Mouse (Mus musculus): ENCODE results near the gene Drap1. TPM values are rescaled to one million over a fixed set of nuclear protein-coding genes. Genes with fewer than 3 reads are reported as not detected.

Drap1 gene
- polyA plus RNA-seq, 1 experiment from 2014 or later = 211 TPM

DNA sequence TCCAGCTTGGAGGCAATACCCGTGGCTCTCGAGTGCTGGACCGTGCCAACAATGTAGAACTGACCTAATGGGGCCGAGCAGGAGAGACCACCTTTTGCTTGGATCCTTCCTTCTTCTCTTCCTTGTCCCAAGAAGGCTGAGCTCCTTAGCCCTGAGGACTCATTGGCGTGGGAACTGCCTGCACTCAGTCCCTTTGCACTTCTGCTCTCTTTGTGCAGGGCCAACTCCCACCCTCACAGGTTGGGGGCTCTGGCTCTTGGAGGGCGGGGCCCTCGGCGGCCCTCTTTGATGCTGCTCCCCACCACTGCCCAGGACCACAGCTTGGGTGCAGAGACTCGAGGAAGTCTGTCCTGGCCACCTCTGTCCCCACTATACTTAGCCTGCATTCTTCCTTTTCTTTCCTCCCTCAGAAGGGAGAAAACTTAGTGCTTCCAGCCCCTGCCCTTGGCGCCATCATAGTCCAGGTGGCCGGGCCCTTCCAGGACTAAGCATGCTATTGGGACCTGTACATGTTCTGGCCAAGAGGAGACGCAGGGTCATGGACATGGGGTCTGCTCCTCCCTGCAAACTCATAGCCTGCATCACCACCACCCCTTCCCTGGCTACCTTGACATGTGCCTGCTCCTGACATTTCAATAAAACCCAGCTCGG lies 2.0 kb upstream of the Drap1 start:
- Histone ChIP-seq H3K9me3 (ENCODE audit: control insufficient read depth, low read length) (no peaks in the 10 kb centered on the region), H3K9ac (ENCODE audit: low read depth, low read length) (no peak overlapping the region), H3K27ac (ENCODE audit: low read depth, low read length) (0 out of 2 replicates have a peak overlapping the region, but pooled peaks have one; percentile 36), H3K36me3 (ENCODE audit: control insufficient read depth, insufficient read depth, low read length) (peaks cover 2% of the 10 kb centered on the region; the same call in 1 of the 2 replicates), H3K27me3 (ENCODE audit: control insufficient read depth, insufficient read depth, low read length) (no peaks in the 10 kb centered on the region), H3K4me2 (replicated peaks; ENCODE audit: low read depth, low read length) (0 out of 2 replicates have a peak overlapping the region, but pooled peaks have one; percentile 21), H3K4me3 (ENCODE audit: low read depth, low read length) (0 out of 2 replicates have a peak overlapping the region, but pooled peaks have one; percentile 85), H3K4me1 (replicated peaks; ENCODE audit: control insufficient read depth, insufficient read depth, low read length) (peaks cover 17% of the 10 kb centered on the region)
- 93% methylated on average over 13 of the region's 13 CpGs for WGBS
- ATAC-seq (ENCODE audit: low FRiP score) (no peak), DNase-seq (ENCODE audit: low spot score) (no peak)

DNA sequence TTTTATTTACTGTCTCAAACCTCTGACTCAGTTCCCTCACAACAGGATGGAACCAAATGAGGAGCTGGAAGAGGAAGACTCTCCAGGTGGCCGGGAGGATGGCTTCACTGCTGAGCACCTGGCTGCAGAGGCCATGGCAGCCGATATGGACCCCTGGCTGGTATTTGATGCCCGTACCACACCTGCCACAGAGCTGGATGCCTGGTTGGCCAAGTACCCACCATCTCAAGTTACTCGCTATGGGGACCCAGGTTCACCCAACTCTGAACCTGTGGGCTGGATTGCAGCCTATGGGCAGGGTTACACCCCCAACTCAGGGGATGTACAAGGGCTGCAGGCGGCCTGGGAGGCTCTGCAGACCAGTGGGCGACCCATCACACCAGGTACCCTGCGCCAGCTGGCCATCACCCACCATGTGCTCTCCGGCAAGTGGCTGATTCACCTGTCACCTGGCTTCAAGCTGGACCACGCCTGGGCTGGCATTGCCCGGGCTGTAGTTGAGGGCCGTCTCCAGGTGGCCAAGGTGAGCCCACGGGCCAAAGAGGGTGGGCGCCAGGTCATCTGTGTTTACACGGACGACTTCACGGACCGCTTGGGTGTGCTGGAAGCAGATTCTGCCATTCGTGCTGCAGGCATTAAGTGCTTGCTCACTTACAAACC lies 1.3 kb upstream of the Drap1 start:
- Histone ChIP-seq H3K9me3 (ENCODE audit: control insufficient read depth, low read length) (no peaks in the 10 kb centered on the region), H3K4me3 (ENCODE audit: low read depth, low read length) (peak overlapping the region; percentile 85), H3K9ac (ENCODE audit: low read depth, low read length) (peak overlapping the region; percentile 87), H3K27me3 (ENCODE audit: control insufficient read depth, insufficient read depth, low read length) (no peaks in the 10 kb centered on the region), H3K4me2 (replicated peaks; ENCODE audit: low read depth, low read length) (peak overlapping the region; percentile 77), H3K36me3 (ENCODE audit: control insufficient read depth, insufficient read depth, low read length) (peaks cover 4% of the 10 kb centered on the region; the same call in 1 of the 2 replicates), H3K27ac (ENCODE audit: low read depth, low read length) (no peak overlapping the region), H3K4me1 (replicated peaks; ENCODE audit: control insufficient read depth, insufficient read depth, low read length) (peaks cover 17% of the 10 kb centered on the region)
- DNase-seq (ENCODE audit: low spot score) (no peak), ATAC-seq (ENCODE audit: low FRiP score) (no peak)
- 92% methylated on average over 18 of the region's 18 CpGs for whole genome bisulfite sequencing

DNA sequence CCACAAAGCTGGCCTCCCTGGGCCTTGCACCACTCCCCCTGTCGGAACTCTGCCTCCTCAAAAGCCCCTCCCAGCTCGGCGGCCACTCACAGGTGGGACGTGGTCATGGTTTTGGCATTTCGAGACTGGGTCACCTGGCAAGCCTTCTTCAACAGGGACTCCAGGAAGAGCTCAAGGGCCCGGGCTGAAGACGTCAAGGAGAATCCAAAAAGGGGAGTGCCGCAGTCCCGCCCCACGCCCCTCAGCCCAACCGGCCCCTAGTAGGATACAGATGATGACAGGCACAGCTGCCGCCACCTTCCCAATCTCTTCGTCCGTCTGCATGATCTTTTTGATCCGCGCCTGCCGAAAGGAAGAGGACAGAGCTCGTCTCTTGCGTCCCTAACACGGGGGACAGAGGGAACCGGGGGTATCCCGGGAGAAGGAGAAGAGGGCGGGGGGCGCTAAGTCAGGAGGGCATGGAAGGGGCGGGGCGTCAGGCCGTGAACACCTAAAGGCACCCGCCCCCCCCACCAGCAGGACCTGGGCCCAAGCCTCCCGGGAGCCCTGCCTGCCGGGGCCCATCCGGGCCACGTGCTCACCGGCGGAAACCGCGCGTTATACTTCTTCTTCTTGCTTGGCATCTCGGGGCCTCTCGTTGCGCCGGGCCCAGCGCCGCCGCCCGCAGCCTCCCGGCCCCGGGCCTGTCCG lies 542 bp downstream of the Drap1 start:
- peak overlapping the region; percentile 86 for H3K27ac ChIP-seq (ENCODE audit: low read depth, low read length)
- peak overlapping the region; percentile 85 for H3K4me3 ChIP-seq (ENCODE audit: low read depth, low read length)
- peaks cover 5% of the 10 kb centered on the region; the same call in 1 of the 2 replicates for H3K36me3 ChIP-seq (ENCODE audit: control insufficient read depth, insufficient read depth, low read length)
- DNase-seq (ENCODE audit: low spot score) (peak; percentile 78), ATAC-seq (ENCODE audit: low FRiP score) (peak; percentile 76)
- no peaks in the 10 kb centered on the region for H3K9me3 ChIP-seq (ENCODE audit: control insufficient read depth, low read length)
- H3K4me1 ChIP-seq (replicated peaks; ENCODE audit: control insufficient read depth, insufficient read depth, low read length) = peaks cover 17% of the 10 kb centered on the region
- peak overlapping the region; percentile 85 for H3K4me2 ChIP-seq (replicated peaks; ENCODE audit: low read depth, low read length)
- H3K9ac ChIP-seq (ENCODE audit: low read depth, low read length) = peak overlapping the region; percentile 73
- under 1% methylated on average over 33 of the region's 48 CpGs for WGBS
- no peaks in the 10 kb centered on the region for H3K27me3 ChIP-seq (ENCODE audit: control insufficient read depth, insufficient read depth, low read length)

DNA sequence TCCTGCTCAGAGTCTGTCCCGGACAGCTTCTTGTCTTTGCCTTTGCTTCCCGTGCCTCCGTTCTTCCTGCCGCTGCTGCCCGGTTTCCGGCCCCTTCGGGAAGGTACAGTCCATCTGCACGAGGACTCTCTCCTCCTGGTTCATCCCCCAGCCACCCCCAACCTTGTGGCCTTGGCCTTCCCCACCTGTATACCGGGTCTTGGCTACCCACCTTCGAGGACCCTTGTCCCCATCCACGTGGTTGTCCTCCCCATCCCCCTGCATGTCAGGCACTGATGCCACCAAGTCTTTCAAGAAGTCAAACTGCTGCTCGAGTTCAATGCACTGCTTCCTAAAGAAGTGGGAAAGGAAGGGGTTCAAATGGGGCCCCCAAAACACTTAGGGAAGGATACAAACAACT lies 1.2 kb downstream of the Drap1 start:
- H3K4me3 ChIP-seq (ENCODE audit: low read depth, low read length) = peak overlapping the region; percentile 85
- DNase-seq (ENCODE audit: low spot score) (no peak), ATAC-seq (ENCODE audit: low FRiP score) (no peak)
- H3K4me2 ChIP-seq (replicated peaks; ENCODE audit: low read depth, low read length) = peak overlapping the region; percentile 85
- peaks cover 17% of the 10 kb centered on the region for H3K4me1 ChIP-seq (replicated peaks; ENCODE audit: control insufficient read depth, insufficient read depth, low read length)
- H3K27me3 ChIP-seq (ENCODE audit: control insufficient read depth, insufficient read depth, low read length) = no peaks in the 10 kb centered on the region
- peak overlapping the region; percentile 73; the same call in 1 of the 2 replicates for H3K9ac ChIP-seq (ENCODE audit: low read depth, low read length)
- peaks cover 5% of the 10 kb centered on the region; the same call in 1 of the 2 replicates for H3K36me3 ChIP-seq (ENCODE audit: control insufficient read depth, insufficient read depth, low read length)
- no peak overlapping the region for H3K27ac ChIP-seq (ENCODE audit: low read depth, low read length)
- WGBS = 69% methylated on average over 12 of the region's 12 CpGs
- H3K9me3 ChIP-seq (ENCODE audit: control insufficient read depth, low read length) = no peaks in the 10 kb centered on the region

DNA sequence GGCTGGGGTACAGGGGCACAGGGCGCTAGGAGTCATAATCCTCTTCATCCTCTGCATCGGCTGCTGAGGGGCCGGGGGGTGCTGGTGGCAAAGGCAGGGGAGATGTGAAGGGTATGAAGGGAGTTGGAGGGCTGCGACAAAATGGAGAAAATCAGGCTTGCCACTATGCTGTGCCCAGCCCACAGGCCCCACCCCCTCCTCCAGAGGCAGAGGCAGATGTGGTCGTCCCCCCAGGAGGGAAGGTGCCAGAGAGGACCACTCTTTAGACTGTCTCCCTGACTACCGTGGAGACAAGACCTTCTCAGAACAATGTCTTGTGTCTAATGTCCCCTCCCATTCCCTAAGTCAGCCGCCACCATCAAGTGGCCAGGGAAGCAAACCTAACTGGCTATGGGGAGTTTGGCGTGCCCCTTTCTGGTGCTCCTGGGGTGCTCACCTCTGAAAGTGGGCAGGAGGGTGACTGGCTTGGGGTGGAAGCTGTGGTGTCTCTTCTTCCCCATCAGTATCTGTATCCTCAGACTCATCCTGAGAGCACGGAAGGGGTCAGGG lies 1.8 kb downstream of the Drap1 start:
- DNase-seq (ENCODE audit: low spot score) = no peak
- whole genome bisulfite sequencing = 70% methylated on average over 9 of the region's 9 CpGs
- Histone ChIP-seq H3K4me3 (ENCODE audit: low read depth, low read length) (no peak overlapping the region), H3K27me3 (ENCODE audit: control insufficient read depth, insufficient read depth, low read length) (no peaks in the 10 kb centered on the region), H3K4me2 (replicated peaks; ENCODE audit: low read depth, low read length) (peak overlapping the region; percentile 85; the same call in 1 of the 2 replicates), H3K9me3 (ENCODE audit: control insufficient read depth, low read length) (no peaks in the 10 kb centered on the region), H3K4me1 (replicated peaks; ENCODE audit: control insufficient read depth, insufficient read depth, low read length) (peaks cover 17% of the 10 kb centered on the region), H3K9ac (ENCODE audit: low read depth, low read length) (no peak overlapping the region), H3K36me3 (ENCODE audit: control insufficient read depth, insufficient read depth, low read length) (peaks cover 5% of the 10 kb centered on the region; the same call in 1 of the 2 replicates), H3K27ac (ENCODE audit: low read depth, low read length) (no peak overlapping the region)
- no peak for ATAC-seq (ENCODE audit: low FRiP score)

DNA sequence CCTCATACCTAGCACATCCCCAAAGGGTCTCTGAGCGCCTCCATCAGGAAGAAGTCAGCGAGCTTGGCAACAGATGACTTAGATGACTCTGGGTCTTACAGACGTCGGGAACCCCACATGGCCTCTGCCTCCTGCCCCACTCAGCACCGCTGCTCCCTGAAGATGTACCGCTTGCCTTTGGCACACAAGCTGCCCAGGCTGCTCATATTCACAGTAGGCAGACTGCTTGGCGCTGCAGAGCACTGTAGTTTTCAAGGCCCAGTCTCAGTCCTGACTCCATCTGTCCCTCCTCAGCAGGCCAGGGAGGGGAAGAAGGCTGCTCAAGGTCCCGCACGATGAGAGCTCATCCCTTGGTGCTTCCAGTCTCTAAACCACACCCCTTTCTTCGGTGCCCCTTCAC lies 2.5 kb downstream of the Drap1 start:
- no peak for DNase-seq (ENCODE audit: low spot score)
- Histone ChIP-seq H3K27me3 (ENCODE audit: control insufficient read depth, insufficient read depth, low read length) (no peaks in the 10 kb centered on the region), H3K9ac (ENCODE audit: low read depth, low read length) (no peak overlapping the region), H3K27ac (ENCODE audit: low read depth, low read length) (no peak overlapping the region), H3K4me2 (replicated peaks; ENCODE audit: low read depth, low read length) (no peak overlapping the region), H3K4me1 (replicated peaks; ENCODE audit: control insufficient read depth, insufficient read depth, low read length) (peaks cover 17% of the 10 kb centered on the region), H3K9me3 (ENCODE audit: control insufficient read depth, low read length) (no peaks in the 10 kb centered on the region), H3K36me3 (ENCODE audit: control insufficient read depth, insufficient read depth, low read length) (peaks cover 5% of the 10 kb centered on the region; the same call in 1 of the 2 replicates), H3K4me3 (ENCODE audit: low read depth, low read length) (no peak overlapping the region)
- WGBS = 90% methylated on average over 10 of the region's 10 CpGs
- ATAC-seq (ENCODE audit: low FRiP score) = no peak

DNA sequence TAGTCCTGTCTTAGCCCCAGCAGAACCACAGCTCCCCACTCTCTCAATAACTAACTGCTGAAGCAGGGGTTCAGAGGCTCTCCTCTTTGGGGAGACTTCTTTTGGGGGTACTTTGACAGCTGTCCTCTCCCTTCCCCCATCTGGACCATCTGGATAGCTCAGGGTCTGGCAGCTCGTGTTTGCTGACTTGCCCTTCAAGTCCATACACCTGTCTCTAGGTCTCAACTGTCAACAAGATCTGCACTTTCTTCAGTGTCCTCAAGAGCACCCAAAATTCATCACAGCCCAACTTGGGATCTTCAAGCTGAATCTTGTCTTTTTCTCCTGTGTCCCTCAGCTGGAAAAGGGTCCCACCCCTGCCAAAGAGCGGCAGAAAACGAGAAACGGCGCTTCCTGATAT lies 3.0 kb downstream of the Drap1 start:
- ATAC-seq (ENCODE audit: low FRiP score) = no peak
- Histone ChIP-seq H3K9me3 (ENCODE audit: control insufficient read depth, low read length) (no peaks in the 10 kb centered on the region), H3K4me2 (replicated peaks; ENCODE audit: low read depth, low read length) (no peak overlapping the region), H3K36me3 (ENCODE audit: control insufficient read depth, insufficient read depth, low read length) (peaks cover 5% of the 10 kb centered on the region; the same call in 1 of the 2 replicates), H3K4me1 (replicated peaks; ENCODE audit: control insufficient read depth, insufficient read depth, low read length) (peaks cover 16% of the 10 kb centered on the region), H3K27me3 (ENCODE audit: control insufficient read depth, insufficient read depth, low read length) (no peaks in the 10 kb centered on the region), H3K27ac (ENCODE audit: low read depth, low read length) (no peak overlapping the region), H3K9ac (ENCODE audit: low read depth, low read length) (no peak overlapping the region), H3K4me3 (ENCODE audit: low read depth, low read length) (no peak overlapping the region)
- no peak for DNase-seq (ENCODE audit: low spot score)
- 91% methylated on average over 5 of the region's 5 CpGs for WGBS

DNA sequence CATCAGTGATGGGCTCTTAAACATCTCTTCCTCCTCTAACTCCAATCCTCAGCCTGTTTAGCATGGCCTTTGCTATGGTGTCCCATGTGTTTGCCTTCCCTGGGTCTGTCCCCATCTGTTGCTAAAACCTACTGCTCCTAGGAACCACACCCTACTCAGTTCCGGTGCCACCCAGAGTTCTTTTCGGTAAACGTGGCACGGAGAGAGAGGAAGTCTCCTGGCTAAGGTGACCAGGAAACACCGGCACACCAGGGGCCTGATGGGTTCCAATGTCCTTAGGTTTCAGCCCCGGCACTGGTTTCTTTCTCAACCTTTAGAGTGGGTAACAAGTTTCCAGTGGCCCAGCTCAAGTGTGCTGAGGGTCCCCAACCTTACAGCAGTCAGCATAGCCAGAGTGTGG lies 4.2 kb downstream of the Drap1 start:
- no peak overlapping the region for H3K4me2 ChIP-seq (replicated peaks; ENCODE audit: low read depth, low read length)
- H3K4me1 ChIP-seq (replicated peaks; ENCODE audit: control insufficient read depth, insufficient read depth, low read length) = peaks cover 8% of the 10 kb centered on the region; the same call in 1 of the 2 replicates
- H3K9ac ChIP-seq (ENCODE audit: low read depth, low read length) = no peak overlapping the region
- WGBS = 96% methylated on average over 6 of the region's 6 CpGs
- no peaks in the 10 kb centered on the region for H3K27me3 ChIP-seq (ENCODE audit: control insufficient read depth, insufficient read depth, low read length)
- H3K4me3 ChIP-seq (ENCODE audit: low read depth, low read length) = no peak overlapping the region
- no peak for ATAC-seq (ENCODE audit: low FRiP score)
- no peak overlapping the region for H3K27ac ChIP-seq (ENCODE audit: low read depth, low read length)
- peaks cover 5% of the 10 kb centered on the region; the same call in 1 of the 2 replicates for H3K36me3 ChIP-seq (ENCODE audit: control insufficient read depth, insufficient read depth, low read length)
- no peaks in the 10 kb centered on the region for H3K9me3 ChIP-seq (ENCODE audit: control insufficient read depth, low read length)
- DNase-seq (ENCODE audit: low spot score) = no peak
